Mouse (Mus musculus) inflammation-experienced regulatory T-cells, adult 6 months (primary cell): ENCODE results near the gene Slc26a8. TPM values are rescaled to one million over a fixed set of nuclear protein-coding genes. Genes with fewer than 3 reads are reported as not detected.
"Not testable (repeated sequence)": the region's sequence is repeated elsewhere in the genome, so short reads cannot be mapped to it uniquely, and the experiment has no call there.

ENCODE experiments used
- ATAC-seq: one replicate; pipeline ENCODE4 v1.8.0; 2017
- polyA plus RNA-seq, 3 experiments: library from polyadenylated mRNA; unstranded; fragments of 100-300 nt; shearing (Covaris generic); gene quantifications; one replicate each; pipeline ENCODE4 v1.2.1; 2017

Gene Slc26a8
- under 1 TPM; 0.21 to 0.88 (median 0.87) TPM for polyA plus RNA-seq

DNA sequence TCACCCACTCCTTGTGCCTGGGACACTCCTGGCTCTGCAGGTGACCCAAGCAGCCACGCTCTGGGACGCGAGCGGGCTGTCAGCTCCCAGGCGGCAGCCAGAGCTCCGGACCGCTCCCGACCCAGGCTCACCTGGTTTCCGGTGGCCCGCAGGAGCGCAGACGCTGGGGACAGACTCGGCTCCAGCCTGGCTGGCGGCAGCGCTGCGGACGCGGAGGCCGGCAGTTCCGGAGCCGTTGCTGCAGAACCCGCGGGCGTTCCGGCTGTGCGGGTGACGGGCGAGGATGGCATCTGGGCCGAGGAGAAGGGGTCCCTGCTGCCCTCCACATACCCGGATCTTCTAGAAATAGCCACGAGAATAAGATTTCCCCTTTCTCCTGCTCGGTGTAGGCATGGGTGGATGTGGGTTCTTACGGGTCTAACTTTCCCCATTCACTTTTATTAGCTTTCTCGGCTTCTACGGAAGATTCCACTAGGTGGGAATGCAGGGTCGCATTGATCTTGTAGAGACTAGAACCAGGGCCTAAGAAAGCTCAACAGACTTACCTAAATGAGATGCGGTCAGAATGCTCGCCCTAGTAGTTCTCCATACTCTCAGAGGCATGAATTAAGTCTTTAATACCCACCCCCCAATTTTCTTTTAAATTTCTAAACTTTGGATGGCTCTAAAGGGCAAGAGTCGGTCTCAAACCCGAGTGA, at the start of gene Slc26a8:
Gene Slc26a8 (minus strand): TSS at position 648 of the 698 bp plus-strand sequence.
- no peak for ATAC-seq

DNA sequence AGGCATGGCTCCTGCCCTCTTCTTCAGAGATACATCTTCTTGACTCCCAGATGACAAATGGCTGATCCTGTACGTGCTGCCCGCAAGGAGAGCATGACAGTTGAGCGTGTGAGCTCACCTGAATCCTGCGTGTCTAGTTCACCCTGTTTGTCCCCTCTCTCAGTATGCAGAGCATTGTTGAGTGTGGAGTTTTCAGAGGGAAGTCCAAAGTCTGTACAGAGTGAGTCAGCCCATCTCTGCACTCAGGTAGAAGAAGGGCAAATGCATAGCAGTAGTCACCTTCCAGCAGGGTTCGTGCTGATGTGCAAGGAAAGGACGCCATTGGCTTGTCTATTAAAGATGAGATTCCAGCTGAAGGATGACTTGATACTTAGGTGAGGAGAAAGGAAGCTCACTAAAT, 49.2 kb upstream of the Slc26a8 start:
- ATAC-seq, result no peak

DNA sequence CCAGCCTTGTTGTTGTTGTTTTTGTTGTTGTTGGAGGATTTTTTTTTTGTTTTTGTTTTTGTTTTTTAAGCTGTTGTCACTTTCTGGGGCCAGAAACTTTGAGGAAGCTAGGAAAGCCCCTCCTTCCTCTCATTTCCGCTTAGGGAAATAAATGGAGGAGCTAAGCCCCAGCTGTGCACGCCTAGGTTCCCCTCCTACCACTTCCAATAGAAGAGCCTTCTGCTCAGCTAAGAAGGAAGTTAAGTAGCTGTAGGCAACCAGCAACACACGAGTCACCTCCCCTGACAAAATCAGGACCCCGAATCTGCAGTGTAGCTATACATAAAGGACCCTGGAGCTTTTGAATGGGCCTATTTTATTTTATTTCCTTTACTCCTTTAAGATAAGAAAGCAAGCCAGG, 47.9 kb upstream of the Slc26a8 start:
- ATAC-seq, result no peak

DNA sequence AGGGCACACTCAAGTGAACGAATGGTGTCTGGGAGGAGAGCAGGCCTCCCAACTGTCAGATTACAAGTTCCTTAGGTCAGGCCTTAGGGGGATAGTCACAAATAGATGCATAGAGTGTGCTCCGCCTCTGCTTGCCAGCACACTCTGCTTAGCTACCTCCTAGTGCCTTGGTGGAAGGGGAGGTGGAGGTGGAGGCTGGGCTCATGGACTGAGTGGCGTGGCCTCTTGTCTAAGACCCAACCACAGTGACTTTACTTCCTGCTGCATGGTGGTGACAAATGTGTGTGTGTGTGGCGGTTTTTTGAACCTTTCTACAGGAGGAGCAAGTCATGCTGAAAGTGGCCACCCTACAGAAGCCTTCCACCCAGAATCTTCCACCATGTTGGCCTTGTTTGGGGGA, 46.5 kb upstream of the Slc26a8 start:
- ATAC-seq, result no peak

DNA sequence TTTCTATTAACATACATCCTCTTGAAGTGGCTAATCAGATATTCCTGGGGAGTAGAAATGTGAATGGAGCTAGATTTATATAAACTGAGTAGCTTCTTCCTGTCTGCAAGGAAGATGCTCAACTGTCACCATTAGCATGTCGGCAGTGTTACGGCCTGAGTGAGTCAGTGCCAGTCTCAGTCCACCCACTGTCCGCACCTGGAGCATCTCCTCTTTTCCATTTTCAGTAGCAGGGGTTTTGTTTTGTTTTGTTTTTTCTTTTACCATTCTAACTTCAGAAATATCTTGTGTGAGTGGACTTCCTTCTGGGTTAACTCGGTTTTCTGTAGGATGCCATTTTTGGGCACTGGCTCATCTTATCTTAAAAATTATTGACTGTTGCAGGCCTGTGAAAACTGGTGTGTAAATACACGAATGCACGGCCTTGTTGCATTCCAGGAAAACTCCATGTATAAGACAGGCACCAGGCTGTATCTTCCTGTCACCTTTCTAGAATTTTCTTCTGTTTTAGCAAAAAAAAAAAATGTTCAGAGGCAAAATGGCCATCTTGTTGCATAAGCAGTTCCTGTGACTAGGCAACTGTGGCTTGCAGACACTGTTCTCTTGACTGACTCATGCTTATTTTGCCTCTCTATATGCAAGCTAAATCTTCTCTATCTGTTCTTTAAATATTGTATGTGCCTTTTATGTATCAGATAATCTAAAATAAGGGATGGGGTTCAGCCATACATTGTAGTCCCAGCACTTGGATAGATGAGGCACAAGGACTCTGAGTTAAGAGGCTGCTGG, 45.5 kb upstream of the Slc26a8 start:
- ATAC-seq, result no peak

DNA sequence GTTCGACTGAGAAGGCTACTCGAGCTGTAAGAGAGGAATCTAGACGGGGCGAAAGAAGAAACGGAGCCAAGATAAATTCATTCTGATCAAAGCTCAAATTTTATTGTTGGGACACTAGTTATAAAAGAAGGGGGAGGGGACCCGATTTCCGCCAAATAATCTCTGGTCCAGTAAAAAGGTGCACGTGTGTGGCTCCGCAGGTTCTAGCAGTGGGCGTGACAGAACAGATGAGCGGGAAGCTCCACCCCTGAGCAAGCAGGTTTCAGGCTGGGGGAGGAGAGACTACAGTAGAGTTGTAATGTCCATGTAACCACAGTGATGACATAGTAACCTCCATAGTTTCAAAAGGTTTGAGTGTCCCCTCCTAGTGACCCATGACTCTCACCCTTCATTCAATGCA, 37.5 kb upstream of the Slc26a8 start:
- not testable (repeated sequence) for ATAC-seq

DNA sequence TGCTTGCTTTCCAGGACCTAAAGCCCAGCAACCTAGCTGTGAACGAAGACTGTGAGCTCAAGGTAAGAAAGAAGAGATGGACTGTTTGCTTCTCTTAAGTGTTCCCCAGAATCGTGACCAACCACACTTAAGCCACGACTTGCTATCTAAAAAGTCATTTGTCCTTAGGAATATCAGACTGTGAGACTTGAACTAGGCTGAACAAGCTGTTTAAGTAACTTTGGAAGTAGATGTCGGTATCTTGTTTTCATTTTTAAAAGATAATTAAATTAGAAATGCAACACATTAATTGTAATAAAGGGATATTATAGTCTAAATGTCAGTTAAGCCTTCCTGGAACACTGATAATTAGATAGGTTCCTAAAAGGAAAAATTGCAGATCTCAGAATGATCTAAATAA, 35.8 kb upstream of the Slc26a8 start, which contains the start of gene AC170998.1:
Gene AC170998.1 (plus strand): TSS at position 301 of the 400 bp plus-strand sequence.
- ATAC-seq, result no peak

DNA sequence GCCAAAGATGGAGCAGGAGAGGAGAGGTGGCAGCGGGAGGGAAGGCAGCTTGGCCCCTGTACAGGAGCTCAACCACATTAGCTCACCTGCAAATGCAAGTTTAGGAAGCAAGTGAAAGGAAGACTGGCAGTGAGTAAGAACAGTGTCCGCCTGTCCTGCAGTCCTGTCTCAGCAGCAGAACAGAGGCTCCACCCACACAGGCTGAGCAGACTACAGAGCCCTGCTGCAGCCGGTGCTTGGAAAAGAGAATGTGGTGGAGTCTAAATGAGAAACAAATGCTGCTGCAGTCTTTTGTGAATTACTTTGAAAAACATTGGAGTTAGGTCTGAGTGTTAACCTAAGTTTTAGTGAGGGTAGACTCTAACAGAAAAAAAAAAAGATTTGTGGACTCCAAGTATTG, 27.5 kb upstream of the Slc26a8 start:
- no peak for ATAC-seq

DNA sequence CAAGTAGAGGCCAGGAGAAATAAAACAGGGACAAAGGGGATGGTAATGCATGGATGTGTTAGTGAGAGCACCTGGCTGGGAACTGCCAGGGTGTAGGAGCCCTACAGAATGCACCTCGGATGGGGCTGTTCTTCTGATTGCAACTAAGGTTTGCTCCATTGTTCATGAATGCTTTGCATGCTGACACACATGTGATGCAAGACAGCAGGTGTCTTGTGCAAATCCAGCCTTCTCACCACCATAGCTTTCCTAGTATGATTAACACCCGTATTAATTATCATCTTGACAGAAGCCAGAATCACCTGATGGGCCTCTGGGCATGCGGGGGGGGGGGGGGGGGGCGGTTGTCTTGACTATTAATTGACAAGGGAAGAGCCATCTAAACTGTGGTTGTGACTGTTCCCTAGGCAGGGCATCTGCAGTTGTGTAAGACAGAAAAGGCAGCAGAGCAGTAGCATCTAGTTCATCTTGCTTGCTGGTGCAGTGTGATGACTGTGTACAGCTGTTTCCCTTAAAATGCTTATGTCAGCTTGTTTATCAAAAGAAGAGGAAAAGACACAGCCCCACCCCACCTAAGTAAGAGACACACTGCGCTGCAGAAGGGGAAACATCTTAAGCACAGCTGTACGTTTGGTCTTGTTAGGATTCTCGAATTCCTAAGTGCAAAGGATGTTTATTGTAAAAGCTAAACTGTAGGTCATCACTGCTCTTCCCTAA, 26.0 kb upstream of the Slc26a8 start:
- ATAC-seq, result no peak

DNA sequence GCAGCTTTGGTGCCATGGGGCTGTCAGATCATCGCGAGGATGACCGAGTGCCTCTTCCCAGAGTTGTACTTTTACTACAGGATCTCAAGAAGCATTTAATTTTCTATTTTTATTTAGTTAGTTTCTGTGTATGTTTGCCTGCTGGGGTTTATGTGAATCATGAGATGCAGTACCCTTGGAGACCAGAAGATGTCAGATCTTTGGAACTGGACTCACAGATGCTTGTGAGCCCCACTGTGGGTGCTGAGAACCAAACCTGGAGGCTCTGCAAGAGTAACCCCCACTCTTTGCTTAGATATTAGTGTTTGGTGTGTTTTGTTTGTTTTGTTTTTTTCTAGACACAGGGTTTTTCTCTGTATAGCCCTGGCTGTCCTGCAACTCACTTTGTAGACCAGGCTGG, 24.0 kb upstream of the Slc26a8 start:
- no peak for ATAC-seq

DNA sequence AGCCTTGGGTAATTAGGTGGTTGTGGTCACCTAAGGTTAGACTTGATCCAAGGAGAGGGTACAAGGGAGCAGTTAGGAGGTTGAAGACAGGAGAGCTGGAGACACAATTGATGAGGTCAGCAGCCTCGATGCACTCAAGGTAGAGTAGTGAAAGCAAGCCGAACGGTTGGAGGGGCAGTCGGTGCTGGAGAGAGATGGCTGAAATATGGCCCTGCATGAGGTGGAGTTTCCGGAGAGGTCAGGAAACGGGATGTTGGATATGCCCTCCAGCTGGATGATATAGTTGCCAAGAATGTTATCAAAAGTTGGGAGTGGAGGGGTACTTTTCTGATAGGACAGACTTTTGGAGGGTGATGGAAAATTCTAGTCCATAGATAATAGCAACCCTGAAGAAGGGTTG, 22.3 kb upstream of the Slc26a8 start:
- no peak for ATAC-seq

DNA sequence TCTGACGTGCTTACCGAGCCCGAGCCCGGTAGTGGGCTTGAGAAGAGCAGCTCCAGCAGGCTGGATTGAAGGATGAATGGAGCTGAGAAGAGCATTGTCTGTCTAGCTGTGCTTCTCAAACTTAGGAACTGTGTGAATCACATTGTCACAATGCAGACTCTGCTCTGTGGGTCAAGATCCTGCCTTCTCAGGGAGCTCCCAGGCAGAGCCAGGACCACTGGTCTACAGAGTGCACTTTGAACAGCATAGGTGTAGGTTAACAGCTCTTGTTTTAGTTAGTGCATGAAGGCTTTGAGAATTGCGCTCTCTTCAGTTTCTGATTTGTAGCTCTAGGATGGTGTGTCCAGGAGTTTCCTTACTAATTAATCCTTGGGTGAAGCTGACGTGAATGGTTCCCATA, 21.2 kb upstream of the Slc26a8 start:
- no peak for ATAC-seq

DNA sequence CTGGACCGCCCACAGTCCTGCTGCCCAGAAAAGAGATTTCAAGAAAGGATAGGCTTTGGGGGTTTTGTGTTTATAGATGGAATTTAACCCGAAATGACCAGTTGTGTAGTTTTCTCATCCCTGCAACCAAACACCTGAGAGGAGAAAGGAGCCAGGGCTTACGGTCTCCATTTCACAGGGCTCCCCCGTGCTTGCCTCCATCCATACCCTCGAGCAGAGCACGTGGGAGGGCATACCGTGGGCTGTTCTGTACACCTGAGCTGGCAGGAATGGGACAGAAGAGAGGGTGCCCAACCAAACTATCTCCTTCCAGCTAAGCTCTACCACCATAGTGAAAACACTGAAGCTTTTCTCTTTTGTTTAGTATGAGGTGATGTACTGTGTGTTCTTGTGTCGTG, 20.3 kb upstream of the Slc26a8 start:
- ATAC-seq, result no peak

DNA sequence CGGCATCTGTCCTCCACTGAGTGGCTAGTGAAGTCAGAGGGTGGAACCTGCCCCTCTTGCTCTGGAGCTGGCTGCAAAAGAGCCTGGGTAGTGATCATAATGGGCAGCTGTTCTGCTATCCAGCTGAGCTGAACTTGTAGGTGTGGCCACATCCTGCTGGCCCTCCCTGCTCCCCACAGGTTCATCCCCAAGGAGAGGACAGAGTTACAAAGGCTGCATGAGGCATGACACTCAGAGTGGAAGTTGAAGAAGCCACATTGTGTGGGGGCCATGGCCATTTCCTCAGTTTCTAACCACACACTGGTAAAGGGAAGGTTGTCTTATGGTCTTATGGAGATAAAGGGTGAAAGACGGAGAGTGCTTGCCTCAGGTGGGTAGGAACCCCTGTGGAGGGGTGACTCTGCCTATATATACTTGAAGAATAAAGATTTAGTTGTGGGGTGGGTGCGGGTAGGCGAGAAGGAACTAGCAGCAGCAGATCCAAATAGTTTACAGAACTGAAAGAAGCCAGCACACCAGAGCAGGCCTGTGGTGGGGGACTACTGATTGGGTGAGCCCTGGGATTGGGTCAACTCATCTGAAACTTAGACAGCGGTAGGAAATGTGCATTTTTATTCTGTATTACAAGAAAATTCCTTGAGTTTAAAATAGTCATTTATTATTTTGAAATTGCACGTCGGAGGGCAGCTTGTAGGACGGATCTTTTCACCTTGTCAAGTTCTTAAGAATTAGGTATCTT, 19.7 kb upstream of the Slc26a8 start:
- no peak for ATAC-seq

DNA sequence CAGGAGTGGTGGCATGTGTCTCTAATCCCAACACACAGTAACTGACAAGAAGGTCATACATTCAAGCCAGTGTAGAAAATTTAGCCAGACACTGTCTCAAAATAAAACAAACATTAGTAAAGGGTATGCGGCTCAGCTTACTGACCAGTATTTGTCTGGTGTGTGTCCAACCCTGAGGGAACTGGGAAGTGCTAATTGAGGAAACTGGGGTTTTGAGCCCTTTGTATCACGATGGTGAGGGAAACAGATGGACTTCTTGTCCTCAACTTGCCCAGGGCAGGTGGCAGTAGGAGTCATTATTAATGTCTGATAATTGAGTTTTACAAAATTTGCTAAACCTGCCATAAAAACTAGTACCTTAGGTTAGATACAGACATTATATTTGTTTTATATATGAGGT, 19.0 kb upstream of the Slc26a8 start:
- ATAC-seq, result no peak

DNA sequence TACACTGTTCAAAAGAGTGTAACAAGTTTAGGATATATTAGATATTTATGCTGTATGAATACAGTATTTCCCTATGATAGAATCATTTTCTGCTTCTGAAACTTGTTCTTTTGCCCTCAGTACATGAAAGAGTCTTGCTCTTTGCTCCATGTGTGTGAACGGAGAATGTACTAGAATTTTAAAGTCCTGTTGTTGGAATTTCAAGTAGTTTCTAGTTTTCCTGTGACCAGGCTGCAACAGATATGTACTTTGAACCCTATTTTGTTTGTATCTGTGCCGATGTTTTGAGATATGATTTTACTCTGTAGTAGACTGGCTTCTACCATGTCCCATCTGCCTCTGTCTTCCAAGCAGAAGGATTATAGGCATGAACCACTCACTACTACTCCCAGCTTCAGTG, 17.8 kb upstream of the Slc26a8 start:
- no peak for ATAC-seq

DNA sequence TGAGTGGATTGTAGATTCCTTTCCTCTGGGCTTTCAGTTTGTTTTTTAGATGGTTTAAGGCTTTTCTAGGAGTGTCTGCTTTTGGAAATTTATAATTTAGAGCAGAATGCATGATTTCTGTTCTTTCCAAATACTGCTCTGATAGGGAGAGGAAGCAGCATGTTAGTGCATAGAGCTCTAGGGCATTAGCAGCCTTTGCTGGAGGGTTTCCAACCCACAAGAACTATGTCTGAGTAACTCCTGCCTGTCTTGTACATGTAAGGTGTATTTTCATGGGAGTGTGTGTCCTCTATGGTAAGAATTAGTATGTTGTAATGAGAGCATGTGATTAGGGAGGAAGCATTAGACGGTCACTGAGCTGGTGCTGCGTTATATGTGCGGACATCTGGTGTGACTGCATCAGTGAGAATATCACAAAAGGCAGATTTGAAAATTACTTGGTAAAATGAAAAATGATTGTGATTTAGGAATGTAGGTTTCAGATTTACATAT, 17.1 kb upstream of the Slc26a8 start:
- ATAC-seq, result no peak

DNA sequence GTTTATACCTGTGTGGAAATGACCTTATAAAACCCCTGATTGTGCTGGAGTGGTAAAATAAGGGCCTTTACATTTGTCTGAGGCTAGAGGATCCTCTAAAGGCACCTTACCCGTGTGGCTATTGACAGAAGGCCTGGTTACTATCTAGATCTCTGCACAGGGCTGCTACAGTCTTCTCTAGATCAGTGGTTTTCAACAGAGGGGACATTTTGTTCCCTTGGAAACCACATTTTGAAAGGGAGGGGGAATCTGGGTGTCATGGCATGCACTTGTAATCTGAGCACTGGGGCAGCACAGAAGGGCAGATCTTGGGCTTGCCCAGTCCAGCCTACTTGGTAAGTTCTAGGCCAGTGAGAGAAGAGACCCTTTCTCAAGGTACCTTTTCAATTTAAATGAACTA, 16.7 kb upstream of the Slc26a8 start:
- no peak for ATAC-seq

DNA sequence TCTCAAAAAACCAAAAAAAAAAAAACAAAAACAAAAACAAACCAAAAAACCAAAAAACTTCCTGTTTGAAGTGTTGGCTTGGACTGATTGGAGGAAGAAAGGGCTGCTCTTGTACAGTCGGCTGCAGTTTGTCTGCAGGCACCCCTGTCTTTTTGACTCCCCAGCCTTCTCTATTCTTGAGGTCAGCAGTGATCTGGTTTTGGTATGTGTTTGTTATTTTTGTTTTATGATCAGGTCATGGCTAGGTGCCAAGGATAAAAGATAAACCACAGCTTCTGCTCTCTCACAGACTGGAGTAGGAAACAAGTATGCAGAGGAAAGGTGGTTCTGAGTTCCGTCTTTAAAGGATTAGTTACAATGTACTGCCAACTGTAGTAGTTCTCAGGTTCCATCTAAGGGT, 12.6 kb upstream of the Slc26a8 start:
- peak; percentile 27 for ATAC-seq

DNA sequence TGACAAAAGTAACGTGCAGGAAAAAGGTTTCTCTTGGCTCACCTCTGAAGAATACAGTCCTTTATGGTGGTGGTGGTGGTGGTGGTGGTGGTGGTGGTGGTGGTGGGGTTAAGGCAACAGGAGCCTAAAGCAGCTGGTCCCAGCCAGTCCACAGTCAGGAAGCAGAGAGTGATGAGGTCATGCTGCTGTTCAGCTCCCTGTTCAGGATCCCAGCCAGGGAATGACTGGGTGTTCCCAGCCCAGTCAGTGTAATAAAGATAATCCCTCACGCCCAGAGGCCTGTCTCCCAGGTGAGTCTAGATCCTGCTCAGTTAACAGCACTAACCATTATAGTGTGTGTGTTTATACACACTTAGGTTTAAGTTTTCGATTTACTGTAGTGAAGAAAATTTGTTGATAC, 11.7 kb upstream of the Slc26a8 start:
- no peak for ATAC-seq

DNA sequence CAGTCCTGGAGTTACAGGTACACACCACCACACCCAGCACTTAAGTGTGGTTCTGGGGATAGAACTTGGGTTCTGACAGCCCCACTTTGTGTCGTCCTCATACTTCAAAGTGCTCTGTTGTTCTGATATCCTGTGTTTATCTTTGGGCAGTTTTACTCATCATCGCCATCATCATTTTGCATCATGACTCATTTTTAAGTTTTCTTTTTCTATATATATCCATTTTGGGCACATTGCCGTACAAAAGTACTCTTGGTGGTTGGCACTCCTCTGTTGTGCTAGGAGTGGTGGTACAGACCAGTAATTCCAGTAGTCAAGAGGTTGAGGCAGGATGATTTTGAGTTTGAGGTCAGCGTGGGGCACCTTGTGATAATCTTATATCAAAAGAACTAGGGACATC, 11.1 kb upstream of the Slc26a8 start:
- peak; percentile 37 for ATAC-seq

DNA sequence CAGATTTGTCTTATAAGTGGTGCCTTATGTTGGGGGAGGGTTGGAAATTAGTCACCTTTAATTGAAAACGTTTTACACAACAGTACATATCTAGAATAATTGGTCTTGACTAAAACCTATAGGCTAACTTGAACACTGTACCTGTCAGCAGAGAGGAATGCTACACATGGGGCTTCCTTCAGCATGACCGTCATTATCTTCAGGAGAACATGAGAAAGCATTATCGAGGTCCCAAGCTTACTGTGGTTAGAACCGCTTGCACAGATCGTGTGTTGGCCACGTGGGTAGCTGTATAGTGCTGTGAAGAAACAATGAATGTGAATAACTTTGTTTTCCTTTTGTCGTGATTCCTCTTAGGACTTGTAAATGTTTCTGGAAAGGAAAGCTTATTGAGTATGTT, 9.8 kb upstream of the Slc26a8 start:
- ATAC-seq, result no peak

DNA sequence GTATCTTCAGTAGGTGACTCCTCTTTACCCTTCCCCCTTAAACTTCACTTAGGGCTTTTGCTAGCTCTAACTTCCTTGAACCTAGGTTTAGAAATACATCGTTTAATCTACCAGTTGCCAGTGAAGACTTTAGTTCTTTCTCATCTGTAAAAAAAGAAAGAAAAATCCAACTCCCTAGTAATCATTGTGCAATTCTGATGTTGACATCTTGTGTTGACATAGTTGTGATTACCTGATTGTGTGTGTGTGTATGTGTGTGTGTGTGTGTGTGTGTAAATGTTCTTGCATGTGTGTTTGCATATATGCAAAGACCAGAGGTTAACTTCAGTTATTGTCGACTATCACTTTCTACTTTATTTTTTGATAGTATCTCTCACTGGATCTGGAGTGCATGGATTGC, 8.6 kb upstream of the Slc26a8 start:
- ATAC-seq, result no peak
